Mouse (Mus musculus) lung, postnatal 14 days (tissue): ENCODE measurements at regions not wholly inside any gene's neighbourhood (a gene's known extent, or its start where the extent isn't known, plus 50 kb on each side); places are given as distances from the start of the nearest gene placed in this dataset.
"Not testable (repeated sequence)": the region's sequence is repeated elsewhere in the genome, so short reads cannot be mapped to it uniquely, and the experiment has no call there.

Experiments
- DNase-seq: peaks from one replicate; pipeline ENCODE4 v3.0.0; 2021

DNA sequence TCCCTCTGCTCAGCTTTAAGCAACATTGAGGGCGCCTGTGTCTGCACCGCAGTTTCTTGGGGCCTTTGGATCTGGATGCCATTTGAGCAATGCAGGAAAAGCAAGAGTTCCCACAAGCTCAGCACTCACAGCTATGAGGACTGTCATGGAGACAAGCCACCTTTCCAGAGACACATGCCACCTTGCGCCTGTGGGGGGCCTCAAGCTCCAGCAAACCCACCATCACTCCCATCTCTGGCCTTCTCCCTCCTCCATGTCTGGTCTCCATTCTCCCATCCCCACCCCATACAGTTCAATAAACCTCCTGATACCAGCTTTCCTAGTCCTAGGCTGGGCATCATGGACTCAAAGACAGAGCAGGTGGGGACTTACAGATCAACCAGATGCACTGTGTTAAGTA lies 97.8 kb downstream of the Wdr11 start:
- DNase-seq = no peak

DNA sequence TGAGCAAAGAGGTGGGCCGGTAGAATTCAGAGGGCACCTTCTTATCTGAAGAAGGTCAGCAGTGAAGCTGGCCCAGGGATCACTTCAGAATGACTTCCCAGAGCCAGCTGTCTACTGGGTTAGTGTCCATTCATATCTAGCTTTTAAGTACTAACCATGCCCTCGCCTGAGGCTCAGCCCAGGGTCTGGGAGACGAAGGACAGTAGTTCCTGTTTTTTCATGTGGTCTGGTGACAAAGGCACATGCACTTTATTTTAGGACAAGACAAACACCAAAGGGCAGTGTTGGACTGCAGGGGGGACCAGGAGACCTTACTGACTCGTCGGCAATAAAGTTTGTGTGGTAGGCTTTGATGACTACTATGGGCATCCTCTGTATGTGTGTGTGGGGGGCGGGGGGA lies 99.2 kb downstream of the Wdr11 start:
- no peak for DNase-seq

DNA sequence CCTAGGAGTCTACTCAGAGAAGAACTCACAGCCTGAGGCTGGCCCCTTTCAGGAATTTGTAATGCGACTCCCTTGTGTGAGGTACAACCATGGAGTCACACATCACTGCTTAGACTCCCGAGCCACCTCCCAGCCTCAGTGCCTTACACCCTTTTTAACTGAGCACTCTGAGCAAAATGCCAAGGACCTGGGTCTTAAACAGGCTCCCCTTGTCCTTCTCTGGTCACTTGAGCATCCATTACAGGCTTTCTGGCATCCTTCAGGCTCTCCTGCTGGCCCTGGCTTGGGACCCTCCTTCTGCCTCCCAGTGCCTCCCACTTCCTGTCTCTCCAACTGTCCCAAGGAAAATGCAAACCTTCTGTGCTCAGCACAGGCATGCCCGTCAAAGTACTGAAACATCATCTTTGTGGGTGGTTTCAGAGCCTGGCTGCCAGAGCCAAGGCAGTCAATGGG lies 100.0 kb downstream of the Wdr11 start:
- DNase-seq = no peak

GRCm38 (mm10) chr7:129693635-129694034 lies 102.0 kb downstream of the Wdr11 start:
- peak; percentile 52 for DNase-seq

DNA sequence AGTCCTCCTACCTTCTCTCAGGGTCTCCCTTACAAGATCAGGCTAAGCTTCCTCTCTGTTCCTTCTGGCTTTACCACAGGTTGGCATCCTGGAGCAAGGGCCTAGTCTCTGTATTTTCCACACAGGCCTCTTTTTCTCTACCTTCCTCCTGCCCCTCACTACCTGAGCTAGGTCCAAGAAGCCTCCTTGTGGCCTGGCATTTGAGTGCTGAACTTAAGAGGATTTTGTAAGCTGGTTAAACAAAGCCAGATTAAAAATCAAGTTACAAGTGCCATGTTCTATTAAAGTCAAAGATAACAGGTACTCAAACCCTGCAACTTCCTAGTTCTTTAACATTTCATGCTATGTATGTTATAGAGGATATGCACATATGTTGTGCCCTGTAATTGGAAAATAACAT lies 102.5 kb downstream of the Wdr11 start:
- DNase-seq = no peak

GRCm38 (mm10) chr7:129699931-129700570 lies 108.4 kb downstream of the Wdr11 start:
- no peak for DNase-seq

GRCm38 (mm10) chr7:129727559-129727958 lies 135.9 kb downstream of the Wdr11 start:
- no peak for DNase-seq

GRCm38 (mm10) chr7:129729709-129730238 lies 138.1 kb downstream of the Wdr11 start:
- DNase-seq = no peak

DNA sequence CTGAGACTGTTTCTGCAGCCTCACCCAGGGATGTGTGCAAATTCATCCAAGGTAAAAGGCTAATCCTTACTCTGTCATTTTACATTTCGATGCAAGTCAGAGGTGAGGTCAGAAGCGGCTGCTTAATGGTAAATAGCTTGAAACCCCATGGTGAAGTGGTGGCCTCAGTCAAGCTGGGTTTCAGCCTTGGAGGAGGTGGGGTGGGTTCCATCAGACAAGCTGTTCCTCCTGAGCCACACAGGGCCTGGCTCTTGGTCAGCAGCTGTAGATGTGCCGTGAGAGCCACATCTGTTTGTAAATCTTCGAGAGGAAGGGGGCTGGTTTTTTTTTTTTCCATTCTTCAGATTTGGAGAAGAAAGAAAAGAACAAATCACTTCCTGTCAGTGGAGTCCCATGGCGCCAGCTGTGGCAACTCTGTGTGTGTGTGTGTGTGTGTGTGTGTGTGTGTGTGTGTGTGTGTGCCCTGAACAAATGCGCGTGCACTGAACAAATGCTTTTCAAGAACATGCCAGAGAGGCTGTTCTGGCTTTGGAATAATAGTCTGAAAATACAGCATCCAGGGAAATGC lies 139.2 kb downstream of the Wdr11 start:
- DNase-seq = peak; percentile 34

DNA sequence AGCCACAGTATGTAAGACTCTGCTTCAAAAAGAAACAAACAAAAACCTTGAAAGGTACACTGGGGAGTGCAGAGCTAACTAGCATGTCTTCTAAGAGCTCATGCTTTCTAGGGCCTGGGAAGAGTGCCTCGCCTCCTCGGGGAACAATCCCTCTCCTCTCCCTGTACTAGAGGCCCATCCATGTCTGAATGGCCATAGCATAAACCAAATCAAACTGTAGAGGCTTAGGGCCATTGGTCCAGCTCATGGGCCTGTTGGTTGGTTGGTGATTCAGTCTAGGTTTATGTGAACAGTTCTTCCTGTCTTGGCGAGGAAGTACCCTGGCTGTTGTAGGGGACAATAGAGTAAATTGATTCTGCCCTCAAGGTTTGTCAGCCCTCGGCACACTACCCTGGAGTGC lies 151.0 kb downstream of the Wdr11 start:
- DNase-seq = no peak

DNA sequence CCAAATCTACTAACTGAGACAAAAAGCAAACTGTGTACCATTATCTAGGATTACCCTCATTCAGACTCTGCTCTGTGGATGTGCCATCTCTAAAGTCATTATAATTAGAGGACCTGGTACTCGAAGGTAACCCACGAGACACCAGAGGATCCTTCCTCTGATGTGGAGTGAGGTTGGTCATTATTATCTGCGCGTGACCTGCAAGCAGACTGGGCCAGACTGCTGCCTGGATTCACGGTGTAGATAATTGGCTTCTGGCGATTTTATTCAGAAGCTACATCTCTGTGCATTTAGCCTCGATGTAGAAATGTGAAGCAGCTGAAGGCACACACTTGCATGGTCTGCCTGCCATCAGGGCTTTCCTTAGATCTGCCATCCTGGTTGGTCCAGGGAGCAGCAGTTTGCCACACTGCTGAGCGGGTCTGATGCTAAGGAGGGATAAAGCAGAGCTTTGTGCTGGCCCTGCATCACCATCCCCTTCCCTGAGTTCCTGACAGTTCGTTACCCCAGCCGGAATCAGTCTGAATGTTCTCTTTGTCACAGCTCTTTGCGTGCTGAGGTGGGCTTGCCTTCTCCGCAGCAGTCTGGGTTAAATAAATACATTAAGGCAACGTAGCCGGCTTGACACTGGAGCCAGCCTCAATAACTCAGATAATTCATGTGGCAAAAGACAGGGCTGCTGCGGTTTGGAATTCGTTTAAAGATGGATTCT lies 152.4 kb downstream of the Wdr11 start:
- DNase-seq = no peak

DNA sequence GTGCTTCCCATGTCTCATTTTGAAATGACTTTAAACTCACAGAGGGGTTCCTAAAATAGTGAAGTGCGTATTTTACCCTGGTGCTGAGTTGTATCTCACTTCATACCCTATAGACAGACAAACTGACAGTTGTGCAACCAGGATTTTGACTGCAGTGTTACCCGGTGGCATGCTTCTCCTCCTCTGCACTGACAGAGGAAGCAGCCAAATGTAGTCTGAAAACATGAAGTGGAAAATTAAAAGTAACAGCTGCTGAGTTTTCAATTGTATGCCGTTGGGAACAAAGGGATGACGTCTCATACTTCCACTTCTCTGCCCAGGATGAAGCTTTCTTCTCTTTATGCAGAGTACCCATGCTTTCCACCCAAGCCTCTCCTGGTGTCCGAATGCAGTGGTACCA lies 155.0 kb downstream of the Wdr11 start:
- DNase-seq = no peak

DNA sequence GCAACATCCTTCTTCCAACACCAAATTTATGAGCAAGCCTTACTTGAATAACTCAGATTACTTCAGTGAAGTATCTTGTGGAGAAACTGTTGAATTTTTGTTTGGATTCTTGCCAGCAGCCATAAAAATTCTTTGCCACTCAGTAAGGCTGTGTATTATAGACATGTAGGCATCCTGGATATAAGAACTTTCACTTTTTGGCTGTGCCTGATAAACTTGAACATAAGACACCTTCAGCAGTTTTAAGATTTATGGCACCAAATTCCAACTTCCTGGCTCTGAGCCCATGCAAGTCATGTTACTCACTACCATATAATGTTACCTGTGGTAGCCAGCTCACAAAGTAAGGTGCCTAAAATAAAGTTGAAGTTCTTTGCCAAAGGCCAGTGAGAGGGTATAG lies 159.3 kb downstream of the Wdr11 start:
- no peak for DNase-seq

DNA sequence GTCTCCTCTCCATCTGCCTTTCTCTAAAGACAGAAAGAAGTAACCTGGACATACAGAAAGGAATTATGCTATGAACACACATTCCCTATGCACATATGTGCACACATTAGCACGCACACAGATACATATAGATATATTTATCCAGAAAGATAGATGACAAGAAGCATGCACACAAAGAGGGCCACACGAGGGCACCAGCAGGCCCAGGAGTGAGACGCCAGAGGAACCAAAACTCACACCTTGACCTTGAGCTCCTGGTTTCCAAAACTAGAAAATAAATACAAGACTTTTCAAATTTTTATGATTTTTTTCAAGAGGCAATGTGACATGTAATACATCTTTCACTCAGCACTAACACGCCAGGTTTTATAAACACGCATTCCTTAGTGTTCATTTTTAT lies 163.1 kb downstream of the Wdr11 start:
- DNase-seq = no peak

GRCm38 (mm10) chr7:129756138-129756537 lies 164.5 kb downstream of the Wdr11 start:
- DNase-seq = peak; percentile 41

- DNase-seq = no peak
These were observed 168.2 kb downstream of the Wdr11 start for GRCm38 (mm10) chr7:129759848-129760247.

- DNase-seq = no peak
These were observed 168.7 kb downstream of the Wdr11 start for GRCm38 (mm10) chr7:129760386-129760785.

- DNase-seq = no peak
These were observed 172.1 kb downstream of the Wdr11 start for GRCm38 (mm10) chr7:129763754-129764153.

GRCm38 (mm10) chr7:129764456-129764970 lies 172.8 kb downstream of the Wdr11 start:
- DNase-seq = no peak

DNA sequence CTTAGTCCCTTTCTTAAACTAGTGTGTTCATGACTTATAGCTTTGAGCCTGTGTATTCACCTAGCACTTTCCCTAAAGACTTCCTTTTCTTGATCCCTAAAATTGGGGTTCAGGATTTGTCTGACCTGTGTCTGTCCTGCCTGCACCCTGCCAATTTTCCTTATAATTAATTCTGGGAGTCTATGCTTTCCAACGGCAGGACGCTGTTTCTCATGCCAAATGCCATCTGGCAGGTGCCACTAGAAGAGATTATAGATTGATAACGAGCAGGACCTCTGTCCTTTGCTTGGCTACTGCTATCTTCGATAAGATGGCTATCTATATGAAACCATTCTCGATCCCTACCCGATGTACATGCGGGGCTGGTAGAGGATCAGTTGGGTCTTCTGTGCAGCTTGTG lies 174.0 kb downstream of the Wdr11 start:
- no peak for DNase-seq

- no peak for DNase-seq
These were observed 174.6 kb downstream of the Wdr11 start for GRCm38 (mm10) chr7:129766087-129766834.

- DNase-seq = not testable (repeated sequence)
These were observed 178.0 kb downstream of the Wdr11 start for GRCm38 (mm10) chr7:129769673-129770072.

DNA sequence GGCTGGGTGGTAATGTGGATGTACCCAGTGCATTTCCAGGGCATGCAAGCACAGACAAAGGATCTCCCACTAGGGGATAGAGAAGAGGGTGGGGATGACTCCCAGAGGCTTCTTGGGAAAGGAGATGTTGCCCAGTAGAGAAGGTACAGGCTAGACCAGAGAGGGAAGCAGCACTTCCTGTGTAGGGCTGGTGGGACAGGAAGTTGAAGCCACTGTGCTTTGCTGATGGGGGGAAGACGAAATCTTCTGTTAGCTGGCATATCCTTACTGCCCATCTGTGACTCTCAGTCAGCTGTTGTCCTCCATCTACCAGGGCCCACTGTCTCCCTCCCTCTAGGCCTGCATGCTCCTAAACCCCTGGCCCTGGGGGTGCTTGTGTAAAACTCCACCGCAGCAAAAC lies 180.2 kb downstream of the Wdr11 start:
- no peak for DNase-seq
